Mouse (Mus musculus) embryonic fibroblast, embryonic 13.5 days (primary cell): ENCODE results near the gene Numa1. TPM values are rescaled to one million over a fixed set of nuclear protein-coding genes. Genes with fewer than 3 reads are reported as not detected.

Experiments
- H3K27ac ChIP-seq: 2 replicates; pipeline ENCODE4 v1.5.1; 2012; ENCODE audit warnings: low read length, control low read depth, inconsistent platforms; ENCODE audit not compliant: insufficient read depth
- H3K4me1 ChIP-seq: 2 replicates; pipeline ENCODE4 v1.6.1; 2011; ENCODE audit warnings: low read length; ENCODE audit not compliant: control insufficient read depth, insufficient read depth
- H3K4me3 ChIP-seq: 2 replicates; pipeline ENCODE4 v1.5.1; 2011; ENCODE audit warnings: mild to moderate bottlenecking, control low read depth, low read length; ENCODE audit not compliant: insufficient read depth
- CTCF ChIP-seq: IDR thresholded peaks from 2 replicates; pipeline ENCODE4 v1.5.1; 2011; ENCODE audit warnings: mild to moderate bottlenecking, control low read depth, low read length, moderate library complexity, borderline replicate concordance; ENCODE audit not compliant: insufficient read depth
- POLR2A ChIP-seq: IDR thresholded peaks from 2 replicates; pipeline ENCODE4 v1.6.1; 2011; ENCODE audit warnings: low read depth, mild to moderate bottlenecking, control low read depth, low read length, moderate library complexity
- polyA plus RNA-seq: library from polyadenylated mRNA; stranded (reverse); fragments of >200 nt; gene quantifications from 2 replicates; pipeline ENCODE4 v1.2.4, GENCODE M21; 2011; ENCODE audit warnings: low read depth; ENCODE audit not compliant: missing spikeins, insufficient read length

The Numa1 gene
- polyA plus RNA-seq, 1 experiment = 128 TPM

- no peak overlapping the region for H3K27ac ChIP-seq
- H3K4me1 ChIP-seq = peaks cover 7% of the 10 kb centered on the region; the same call in 1 of the 2 replicates
- TF ChIP-seq POLR2A (no peak), CTCF (no peak)
- H3K4me3 ChIP-seq = no peak overlapping the region
Measured at GRCm38 (mm10) chr7:101956481-101956880, 22.6 kb downstream of the Numa1 start.

GRCm38 (mm10) chr7:101956911-101957310 is 23.0 kb downstream of the Numa1 start:
- Histone ChIP-seq H3K27ac (no peak overlapping the region), H3K4me1 (peaks cover 7% of the 10 kb centered on the region; the same call in 1 of the 2 replicates), H3K4me3 (no peak overlapping the region)
- TF ChIP-seq CTCF (no peak), POLR2A (no peak)

GRCm38 (mm10) chr7:101962829-101963228 is 28.9 kb downstream of the Numa1 start:
- Histone ChIP-seq H3K4me1 (peaks cover 14% of the 10 kb centered on the region), H3K27ac (no peak overlapping the region), H3K4me3 (no peak overlapping the region)
- no peak for TF ChIP-seq POLR2A
- TF ChIP-seq CTCF = no peak

GRCm38 (mm10) chr7:101963621-101964020 is 29.7 kb downstream of the Numa1 start:
- H3K4me3 ChIP-seq = no peak overlapping the region
- peaks cover 17% of the 10 kb centered on the region for H3K4me1 ChIP-seq
- H3K27ac ChIP-seq = no peak overlapping the region
- TF ChIP-seq CTCF (no peak), POLR2A (no peak)

GRCm38 (mm10) chr7:101964551-101964950 is 30.6 kb downstream of the Numa1 start:
- Histone ChIP-seq H3K27ac (peak overlapping the region; percentile 80; the same call in 1 of the 2 replicates), H3K4me3 (no peak overlapping the region), H3K4me1 (peaks cover 20% of the 10 kb centered on the region)
- no peak for TF ChIP-seq CTCF
- no peak for TF ChIP-seq POLR2A

GRCm38 (mm10) chr7:101965606-101966005 is 31.7 kb downstream of the Numa1 start:
- TF ChIP-seq CTCF (no peak), POLR2A (no peak)
- Histone ChIP-seq H3K4me1 (peaks cover 20% of the 10 kb centered on the region), H3K27ac (no peak overlapping the region), H3K4me3 (no peak overlapping the region)

- Histone ChIP-seq H3K4me3 (no peak overlapping the region), H3K27ac (no peak overlapping the region), H3K4me1 (peaks cover 20% of the 10 kb centered on the region)
- TF ChIP-seq POLR2A = no peak
- TF ChIP-seq CTCF = no peak
Measured at GRCm38 (mm10) chr7:101967256-101967655, 33.3 kb downstream of the Numa1 start.

- no peak for TF ChIP-seq CTCF
- no peak for TF ChIP-seq POLR2A
- peaks cover 28% of the 10 kb centered on the region for H3K4me1 ChIP-seq
- H3K27ac ChIP-seq = no peak overlapping the region
- H3K4me3 ChIP-seq = no peak overlapping the region
Measured at GRCm38 (mm10) chr7:101968751-101969150, 34.8 kb downstream of the Numa1 start.

- TF ChIP-seq POLR2A (peak; percentile 68), CTCF (no peak)
- peaks cover 22% of the 10 kb centered on the region for H3K4me1 ChIP-seq
- H3K4me3 ChIP-seq = peak overlapping the region; percentile 68
- H3K27ac ChIP-seq = peak overlapping the region; percentile 99
Measured at GRCm38 (mm10) chr7:101969694-101970428, 36.0 kb downstream of the Numa1 start.

- peaks cover 26% of the 10 kb centered on the region for H3K4me1 ChIP-seq
- no peak; the same call in 1 of the 2 replicates for TF ChIP-seq POLR2A
- no peak for TF ChIP-seq CTCF
- H3K4me3 ChIP-seq = peak overlapping the region; percentile 68
Measured at GRCm38 (mm10) chr7:101970429-101970775, 36.5 kb downstream of the Numa1 start.

More at GRCm38 (mm10) chr7:101970429-101970775, 36.5 kb downstream of the Numa1 start:
- H3K27ac ChIP-seq = peak overlapping the region; percentile 99
